Mouse (Mus musculus) kidney, postnatal 10 days (tissue): ENCODE data around the gene Hdac4.

Experiments used
- DNase-seq: peaks from one replicate; pipeline ENCODE4 v3.0.0; 2021; ENCODE audit warnings: mixed read lengths

Hdac4 gene

DNA sequence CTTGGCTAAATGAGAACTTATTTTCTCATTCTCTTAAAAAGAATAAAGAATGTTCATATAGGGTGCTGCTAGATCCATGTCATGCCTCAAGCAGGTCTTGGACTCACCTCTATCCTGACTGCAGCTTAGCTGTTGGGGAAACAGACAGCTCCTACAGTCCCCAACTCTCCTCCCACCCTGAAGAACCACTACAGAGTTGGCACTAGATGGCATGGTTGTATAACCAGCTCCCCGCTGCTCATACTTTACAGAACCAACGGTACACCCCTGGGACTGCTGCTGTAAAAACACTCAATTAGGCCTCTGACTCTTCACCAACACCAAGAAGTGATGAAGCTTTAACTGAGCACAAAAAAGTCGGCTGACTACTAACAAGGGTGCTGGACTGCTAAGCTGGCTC is 235.6 kb downstream of the Hdac4 start:
- no peak for DNase-seq

DNA sequence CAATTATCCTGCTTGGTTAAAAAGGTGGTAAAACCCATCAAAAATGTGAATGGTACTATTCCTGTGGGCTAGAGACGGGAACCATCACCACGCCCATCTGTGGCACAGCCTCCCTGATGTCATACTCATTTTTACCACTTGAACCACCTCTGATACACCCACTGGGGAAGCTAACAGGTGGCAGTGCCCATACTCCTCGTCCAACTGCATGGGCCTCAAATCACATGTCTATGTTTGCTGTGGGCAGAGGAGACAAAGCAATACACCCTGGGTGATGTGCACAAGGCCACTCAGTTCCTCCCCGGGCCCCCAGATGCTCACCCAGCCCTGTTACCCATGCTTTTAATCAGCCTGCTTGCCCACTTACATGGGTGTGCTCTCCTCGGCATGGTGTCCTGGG is 236.5 kb downstream of the Hdac4 start:
- no peak for DNase-seq

DNA sequence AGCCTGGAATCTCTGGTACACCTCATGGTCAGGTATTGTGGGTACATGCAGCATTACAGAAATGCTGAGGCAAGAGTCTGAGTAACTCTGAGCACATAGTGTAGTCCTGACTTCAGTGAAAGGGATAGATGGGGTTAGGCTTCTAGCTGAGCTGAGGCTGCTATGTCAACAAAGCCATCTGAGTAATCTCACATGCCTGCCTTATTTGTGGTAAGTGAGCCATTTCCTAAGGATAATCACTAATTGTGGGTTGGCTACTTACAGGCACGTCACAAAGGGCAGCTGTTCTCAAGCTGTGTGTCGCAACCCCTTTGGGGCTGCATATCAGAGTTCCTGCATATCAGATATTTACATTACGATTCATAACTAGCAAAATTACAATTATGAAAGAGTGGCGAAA is 239.3 kb downstream of the Hdac4 start:
- DNase-seq: no peak

DNA sequence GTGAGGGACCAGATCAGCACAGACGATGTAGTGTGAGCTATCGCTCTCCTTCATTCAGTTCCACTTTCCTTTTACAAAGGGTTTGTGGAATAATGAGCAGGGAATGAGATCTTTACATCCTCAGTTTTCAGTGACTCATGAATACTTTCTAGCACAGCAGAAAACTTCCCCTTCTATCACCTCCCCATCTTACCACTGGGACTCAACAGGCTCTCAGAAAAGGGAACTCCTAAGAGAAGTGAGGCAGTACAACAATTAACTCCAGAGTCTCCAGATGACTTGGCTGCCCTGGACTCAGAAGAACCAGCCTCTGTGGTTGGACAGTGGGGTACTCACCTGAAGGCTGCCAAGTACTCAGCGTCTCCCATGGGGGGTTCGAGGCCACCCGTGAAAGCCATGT is 240.5 kb downstream of the Hdac4 start:
- DNase-seq: no peak

DNA sequence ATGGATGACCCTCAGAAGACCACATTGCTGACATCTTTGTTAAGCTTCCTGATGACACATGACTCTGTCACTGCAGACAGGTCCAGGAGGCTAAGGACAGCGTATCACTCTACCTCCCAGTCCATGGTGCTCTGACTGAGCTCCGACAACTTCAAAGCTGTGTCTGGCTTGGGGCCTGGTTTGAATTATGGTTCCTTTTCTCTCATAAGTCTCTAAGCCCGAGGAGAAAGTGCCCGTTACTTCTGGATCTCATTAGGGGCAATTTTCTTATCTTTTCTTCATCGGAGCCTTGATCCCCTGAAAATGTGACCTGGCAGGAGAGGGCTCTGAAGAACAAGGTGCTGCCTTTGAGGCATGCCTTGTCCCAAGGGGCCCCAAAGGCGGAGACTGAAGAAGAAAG is 242.6 kb downstream of the Hdac4 start:
- no peak for DNase-seq

DNA sequence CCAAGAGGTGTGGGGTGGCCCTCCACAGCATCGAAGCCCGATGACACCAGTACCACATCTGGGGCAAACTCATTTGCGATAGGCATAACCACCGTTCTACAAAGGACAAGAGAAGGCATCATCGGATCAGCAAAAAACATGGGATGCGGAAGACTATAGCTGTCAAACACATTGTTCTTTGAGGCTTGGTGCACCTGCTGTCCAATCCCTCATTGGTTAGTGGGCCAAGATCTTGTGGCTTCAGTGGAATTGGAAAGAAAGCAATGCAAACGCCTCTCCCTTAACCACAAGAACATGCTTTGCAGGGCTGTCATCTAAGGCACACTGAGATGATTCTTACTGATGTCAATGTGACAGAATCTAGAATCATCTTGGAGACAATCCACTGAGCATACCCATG is 248.1 kb downstream of the Hdac4 start:
- no peak for DNase-seq

DNA sequence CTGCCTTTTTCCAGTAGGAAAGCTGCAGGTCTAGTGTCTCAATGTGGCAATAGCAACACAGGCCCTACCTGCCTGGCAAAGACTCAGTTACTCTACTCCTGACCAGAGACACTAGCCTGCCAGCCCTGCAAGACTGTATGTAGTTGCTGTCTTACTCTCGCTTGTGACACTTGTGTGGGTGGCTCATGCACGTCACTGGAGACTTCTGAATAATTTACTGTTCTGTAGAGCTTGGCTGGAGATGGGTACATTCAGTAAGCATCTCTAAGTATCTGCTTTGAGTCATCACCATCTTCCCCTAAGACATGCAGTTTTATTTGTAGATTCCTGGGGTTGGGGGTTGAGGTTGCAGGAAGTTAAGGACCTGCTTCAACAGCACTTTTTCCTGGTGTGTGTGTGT is 252.9 kb downstream of the Hdac4 start:
- no peak for DNase-seq

DNA sequence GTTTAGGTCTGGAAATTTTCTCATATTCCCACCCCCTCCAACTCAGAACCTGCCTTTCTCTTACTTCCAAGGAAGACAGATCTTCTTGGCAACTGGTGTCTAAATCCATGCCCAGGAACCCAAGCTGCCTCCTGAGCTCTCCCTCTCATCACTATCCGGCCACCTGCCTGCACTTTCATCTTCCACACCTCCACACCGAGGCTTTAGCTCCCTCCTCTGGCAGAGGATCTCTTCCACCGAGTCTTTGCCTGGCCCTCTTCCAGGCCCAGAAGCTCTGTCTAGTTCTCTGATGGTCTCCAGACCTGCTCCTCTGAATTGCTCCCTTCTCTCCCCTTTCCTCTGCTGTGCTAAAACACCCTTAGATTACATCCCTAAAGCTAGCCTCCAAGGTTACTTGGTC is 253.5 kb downstream of the Hdac4 start:
- DNase-seq: no peak

DNA sequence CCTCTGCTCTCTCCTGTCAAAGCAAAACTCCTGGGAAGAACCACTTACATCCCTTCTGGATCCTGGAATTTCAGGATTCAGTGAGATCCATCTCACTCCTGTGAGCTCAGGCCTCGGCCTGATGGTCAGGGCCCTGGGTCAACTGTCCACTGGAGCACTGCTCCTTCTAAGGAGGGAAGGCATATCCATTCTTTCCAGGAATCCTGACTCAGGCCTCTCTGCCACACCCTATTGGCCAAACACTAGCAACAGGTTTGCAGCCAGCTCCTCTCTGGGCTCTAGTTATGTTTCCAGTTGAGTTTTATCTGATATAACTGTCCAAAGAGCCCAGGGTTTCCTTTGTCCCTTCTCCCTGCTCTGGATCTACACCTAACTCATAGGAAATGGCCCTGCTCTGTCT is 254.4 kb downstream of the Hdac4 start:
- no peak for DNase-seq

DNA sequence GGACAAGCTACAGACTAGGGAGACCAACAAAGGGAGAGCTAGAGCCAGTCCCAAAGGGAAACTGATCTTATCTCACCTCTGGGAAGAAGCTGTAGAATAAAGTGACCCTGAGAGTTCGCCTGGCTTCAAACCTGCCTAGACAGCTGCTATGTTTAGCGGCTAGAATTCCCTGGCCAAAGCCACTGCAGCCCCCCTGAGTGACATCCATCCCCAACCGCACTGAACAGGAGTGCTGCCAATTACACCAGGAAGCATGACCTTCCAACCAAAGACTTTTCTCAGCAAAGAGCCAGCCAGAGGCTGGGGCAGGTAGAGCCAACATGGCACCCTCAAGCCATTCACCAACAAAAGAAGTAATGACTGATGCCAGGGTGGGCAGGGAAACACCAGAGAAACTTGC is 260.3 kb downstream of the Hdac4 start:
- no peak for DNase-seq

DNA sequence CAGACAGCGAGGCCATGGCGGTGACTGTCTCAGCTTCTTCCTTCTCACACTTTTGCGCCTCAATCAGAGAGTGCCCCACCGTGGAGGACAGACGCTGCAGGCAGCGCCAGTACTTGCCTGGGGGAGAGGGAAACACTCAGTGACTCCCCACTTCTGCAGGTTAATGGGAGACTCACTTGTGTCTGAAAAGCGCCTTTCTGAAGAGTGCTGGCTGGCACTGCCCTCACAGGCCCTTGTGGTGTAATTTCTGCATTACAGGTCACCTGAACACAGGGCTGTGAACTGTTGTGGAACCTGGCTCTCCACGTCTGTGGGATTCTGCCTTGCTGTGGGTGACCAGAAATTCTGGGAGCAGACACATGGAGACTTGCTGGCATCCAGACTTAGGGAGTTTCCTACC is 261.8 kb downstream of the Hdac4 start:
- no peak for DNase-seq

DNA sequence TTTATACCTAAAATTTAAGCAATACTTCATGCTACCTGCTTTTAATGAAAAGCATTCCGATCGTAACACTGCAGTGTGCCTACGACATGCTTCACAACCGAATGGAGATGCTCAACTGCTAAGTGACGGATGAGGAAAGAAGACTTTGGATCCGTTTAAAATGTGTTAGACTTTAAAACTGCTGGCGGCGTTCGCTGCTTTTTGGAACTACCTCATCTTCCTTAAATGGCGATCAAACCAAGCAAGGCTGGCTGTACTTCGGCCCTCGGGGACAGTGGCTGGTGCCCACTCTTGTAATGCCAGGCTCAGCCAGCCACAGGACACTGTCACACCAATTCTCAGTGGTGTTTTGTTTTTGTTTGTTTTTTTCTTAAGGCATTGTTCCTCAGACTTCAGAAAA is 263.3 kb downstream of the Hdac4 start:
- no peak for DNase-seq

DNA sequence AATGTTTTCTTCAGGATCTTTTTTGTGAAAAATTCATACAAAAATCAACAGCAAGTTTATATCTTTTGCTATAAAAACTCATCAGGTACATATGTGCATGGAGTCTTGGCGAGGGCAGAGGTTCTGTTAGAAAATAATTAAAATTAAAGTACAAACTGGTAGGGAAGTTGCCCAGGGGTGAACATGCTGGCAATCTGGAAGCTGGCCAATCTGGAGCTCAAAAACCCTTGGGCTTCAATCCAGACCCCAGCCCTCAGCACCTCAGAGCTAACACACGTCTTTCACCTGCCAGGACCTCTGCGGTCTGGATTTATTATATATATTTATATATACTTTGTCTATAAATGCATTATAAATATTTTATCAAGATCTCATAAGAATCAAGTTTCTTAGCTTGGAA is 263.7 kb downstream of the Hdac4 start:
- DNase-seq: peak; percentile 44

DNA sequence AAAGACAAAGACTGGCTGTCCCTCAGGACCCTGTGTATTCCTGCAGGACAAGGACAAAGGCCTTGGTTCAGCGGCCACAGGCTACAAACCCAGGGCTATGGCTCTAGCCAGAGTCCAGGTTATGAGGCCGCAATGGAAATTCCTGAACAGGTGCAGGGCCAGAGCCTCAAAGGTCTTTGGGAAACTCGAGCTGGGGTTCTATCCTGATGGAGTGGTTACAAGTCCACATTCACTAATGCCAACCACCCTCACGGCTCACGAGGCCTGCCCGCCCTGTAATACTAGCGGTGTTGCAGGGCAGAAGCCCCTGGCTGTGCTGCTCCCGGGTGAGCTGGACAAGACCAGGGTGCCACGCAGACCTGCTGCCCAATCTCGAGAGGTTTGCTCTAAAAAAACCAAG is 264.3 kb downstream of the Hdac4 start:
- DNase-seq: no peak

DNA sequence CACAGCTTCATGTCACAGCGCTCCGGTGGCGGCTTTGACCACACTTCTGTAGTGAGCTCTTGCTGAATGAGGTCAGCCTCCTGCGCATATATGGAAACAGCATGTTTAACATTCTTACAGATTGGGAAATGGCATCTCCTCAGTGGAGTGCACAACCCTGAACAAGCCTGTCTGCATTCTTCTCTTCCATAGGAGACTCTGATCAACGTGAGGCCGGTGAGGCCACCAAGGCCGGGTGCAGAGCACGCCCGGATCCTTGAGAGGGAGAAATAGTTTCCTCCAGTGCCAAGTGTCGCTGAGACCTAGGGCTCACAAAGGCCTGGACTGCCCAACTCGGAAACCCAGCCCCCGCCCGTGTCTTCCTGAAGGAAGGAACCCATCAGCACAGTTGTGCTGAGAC is 266.4 kb downstream of the Hdac4 start:
- no peak for DNase-seq

DNA sequence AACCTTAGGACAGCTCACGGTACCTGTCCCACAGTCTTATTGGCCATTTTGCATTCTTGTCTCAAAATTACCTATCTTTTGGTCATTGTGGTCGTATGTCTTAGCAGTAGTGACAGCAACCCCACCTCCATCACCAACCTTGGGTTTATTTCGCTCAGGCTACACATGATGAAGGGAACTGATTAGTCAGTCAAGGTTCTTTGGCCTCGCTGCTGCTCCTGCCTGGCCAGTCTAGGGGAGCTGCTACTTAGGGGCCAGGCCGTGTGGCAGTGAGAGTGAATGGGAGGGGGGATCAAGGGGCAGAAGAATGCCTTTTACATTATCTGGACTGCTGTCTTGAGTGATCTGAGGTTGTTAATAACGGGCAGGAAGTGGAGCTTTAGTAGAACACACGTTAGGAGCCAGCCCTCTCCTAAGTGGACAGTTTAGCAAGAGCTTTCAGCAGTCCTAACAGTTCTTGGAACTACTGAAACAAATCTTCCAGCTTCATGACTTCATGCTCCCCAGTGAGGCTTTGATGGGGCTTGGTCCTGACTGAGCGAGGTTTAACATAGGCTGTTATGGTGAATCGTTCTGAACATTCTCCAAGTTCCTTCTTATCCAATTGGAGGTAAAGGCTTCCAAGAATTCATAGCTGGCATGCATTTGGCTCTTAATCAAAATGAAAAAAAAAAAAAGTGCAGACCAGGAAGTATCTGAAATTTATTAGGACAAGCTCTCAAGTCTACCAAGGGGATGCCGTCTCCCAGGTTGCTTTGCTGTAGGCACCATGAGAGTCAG is 267.8 kb downstream of the Hdac4 start:
- DNase-seq: no peak

DNA sequence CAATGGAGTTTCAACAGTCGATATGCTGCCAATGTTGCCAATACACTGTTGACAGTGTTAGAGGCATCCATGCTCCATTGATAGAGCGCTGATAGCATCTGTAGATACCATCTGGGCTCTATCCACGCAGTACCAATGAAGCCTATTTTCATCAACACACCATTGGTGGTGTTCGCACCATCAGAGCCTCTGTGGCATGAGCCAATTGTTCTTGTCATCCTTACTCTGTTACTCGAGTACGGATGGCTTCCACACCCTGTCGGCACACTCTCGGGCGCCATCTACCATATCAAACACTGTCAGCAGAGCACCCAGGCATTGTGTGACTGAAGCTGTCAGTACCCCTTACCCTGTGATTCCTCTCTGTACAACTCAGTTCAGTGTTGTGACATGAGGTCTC is 271.9 kb downstream of the Hdac4 start:
- DNase-seq: no peak

DNA sequence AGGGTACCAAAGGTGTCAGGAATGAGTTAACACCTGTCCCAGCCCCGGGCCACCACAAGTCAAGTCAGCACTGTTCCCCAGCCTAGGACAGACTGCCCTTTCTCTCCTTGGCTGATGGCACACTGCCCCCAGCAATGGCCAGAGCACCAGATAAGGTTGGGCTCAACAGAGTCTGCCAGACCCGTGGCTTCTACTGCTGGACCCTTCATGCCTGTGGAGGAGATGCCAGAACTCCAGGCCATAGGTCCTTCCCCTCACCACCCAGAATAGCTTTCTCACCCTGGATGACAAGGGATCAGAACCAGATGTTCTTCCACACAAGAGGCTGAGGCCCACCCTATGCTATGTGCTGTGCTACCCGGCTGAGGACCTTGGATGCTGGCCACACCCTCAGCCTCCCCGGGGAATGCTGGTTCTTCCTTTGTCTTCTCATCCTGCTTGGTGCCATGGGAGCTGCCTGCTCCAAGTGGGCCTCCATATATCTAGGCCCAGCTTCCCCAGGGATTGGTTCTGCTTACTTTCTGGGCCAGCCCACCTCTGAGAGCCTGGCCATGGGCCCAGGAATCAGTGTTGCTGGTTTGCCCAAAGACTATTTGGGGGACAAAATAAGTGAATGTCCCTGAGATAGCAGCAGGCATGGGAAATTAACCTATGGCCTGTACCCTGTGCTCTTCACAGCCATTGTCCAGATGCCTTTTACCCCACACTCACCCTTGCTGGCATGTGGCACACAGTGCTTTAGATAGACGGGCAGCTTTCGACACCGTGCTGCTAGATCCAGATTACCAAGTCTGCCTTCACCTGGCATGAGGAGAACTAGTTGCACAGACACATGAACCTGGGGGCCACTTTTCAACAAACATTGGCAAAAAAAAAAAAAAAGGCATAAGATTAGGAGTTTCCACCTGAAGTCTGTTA is 273.0 kb downstream of the Hdac4 start:
- DNase-seq: no peak

DNA sequence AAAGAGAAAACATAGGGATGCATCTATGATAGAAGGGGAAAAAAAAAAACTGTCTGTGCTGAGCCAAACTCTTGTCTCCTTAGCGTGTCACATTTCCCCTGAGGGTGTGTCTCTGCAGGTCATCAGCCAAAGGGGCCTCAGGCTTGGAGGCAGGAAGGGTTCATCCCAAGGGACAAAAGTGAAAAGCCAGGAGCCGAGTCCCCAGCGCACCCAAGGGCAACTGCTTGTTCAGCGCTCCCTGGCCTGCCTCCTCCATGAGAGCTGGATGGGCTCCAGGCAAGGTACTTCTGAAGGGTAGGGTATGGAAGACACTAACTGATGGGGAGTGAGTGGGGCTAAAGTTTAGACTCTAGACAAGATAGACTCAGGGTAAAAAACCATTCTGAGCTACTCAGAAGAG is 273.8 kb downstream of the Hdac4 start:
- no peak for DNase-seq

DNA sequence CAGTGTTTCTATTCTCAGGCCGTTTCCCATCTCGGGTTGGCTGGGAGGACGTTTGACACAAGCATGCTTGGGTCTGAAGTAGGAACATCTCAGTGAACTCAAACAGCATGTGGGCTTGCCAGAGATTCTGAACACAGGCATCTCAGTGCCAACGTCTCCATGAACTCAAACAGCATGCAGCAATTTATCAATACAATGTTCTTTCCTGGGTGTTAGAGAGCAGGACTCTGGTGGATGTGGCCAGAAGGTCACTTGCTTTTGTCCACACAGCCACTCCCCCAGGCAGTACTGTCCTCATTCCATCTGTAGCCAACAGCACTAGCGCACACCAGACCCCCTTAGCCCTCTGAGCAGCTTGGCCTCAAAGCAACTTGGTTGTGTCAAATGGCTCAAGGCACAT is 274.2 kb downstream of the Hdac4 start:
- no peak for DNase-seq

DNA sequence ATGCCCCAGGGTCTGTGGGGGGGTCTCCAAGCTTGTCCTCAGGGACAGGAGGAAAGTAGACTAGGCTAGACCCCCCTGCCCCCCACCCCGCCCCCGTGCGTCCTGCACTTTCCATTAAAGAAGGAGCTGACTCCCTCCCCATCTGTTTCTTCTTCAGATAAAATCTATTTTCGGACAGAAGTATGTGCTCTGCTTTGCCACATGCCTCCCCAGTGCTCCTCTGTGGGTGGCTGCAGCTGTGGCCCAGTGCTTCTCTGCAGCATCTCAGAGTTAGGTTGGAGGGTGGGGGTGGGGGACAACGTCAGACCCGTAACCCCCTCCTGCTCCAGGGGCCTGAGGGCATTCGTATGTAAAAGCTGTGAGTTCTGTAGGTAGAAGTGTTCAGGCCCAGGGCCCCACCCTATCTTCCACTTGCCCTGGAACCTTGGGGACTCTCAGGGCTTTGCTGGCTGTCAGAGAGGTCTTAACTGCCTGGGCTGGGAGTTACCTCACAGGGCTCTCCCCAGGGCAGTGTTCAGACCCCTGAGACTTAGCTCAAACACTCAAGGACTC is 275.4 kb downstream of the Hdac4 start:
- DNase-seq: no peak

DNA sequence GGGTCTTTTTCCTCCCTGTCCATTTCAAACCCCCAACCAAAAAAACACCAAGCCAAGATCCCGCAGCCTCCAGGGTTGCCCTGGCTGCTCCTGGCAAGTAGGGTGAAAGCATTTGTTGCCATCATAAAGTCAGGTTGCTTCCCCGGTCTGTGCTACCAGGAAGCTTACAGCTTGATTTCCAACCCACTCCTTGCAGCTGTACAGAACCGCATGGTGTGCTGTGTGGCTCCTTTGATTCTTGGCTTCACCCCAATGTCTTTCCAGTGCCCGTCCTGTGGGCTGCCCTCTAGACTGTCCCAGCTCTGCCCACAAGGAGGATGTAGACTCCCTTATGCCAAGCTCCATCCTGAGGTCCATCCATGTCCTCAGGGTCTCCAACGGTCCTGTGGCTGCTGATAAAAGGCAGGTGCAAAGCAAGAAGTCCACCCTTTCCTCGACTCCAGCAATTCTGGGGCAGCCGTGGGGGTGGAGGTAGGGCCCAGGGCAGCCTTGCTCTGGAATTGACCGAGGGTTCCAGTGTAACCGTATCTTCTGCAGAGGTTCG is 277.2 kb downstream of the Hdac4 start:
- DNase-seq: no peak

DNA sequence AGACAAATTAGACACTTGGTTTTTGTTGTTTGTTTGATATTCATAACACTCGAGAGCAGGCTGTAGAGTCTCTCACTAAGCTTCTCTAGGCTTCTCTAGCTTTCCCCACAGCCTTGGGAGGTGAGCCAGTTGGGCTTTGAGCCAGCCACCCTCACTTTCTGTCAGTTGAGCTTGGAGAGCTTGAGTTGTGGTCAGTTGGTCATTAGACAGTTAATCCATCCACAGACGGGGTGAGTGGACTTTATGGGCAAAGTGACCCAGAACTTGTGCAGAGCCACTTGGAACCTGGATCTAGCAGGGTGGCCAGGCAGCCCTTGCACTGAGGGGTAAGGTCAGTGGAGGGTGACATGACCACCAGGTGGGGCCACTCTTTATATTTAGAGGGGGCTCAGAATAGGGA is 277.9 kb downstream of the Hdac4 start:
- DNase-seq: peak; percentile 74

DNA sequence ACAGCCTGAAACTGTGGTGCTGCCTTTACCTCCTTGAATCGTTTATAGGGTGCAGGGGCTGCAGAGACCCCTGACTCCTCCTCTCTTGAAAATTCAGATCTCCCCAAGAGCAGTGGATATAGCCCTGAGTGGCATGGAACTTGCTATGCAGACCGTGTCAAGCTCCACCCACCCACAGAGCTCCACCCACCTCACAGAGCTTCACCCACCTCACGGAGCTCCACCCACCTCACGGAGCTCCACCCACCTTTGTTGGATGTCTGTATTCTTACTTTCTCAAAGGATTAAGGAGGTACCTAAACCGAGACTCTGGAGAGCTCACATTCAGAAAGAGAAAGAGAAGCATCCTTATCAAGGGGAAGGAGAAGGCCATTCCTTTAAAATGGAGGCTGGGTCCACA is 279.5 kb downstream of the Hdac4 start:
- DNase-seq: no peak
